Mouse (Mus musculus) brown adipose tissue, adult 24 weeks (tissue): ENCODE measurements around the gene Gzmm. TPM values are rescaled to one million over a fixed set of nuclear protein-coding genes. Genes with fewer than 3 reads are reported as not detected.
A peak's percentile ranks its signal among the peaks of the same experiment; 100 is the strongest.

Experiments used
- H3K27ac ChIP-seq: fragments of 200-500 bp; replicated peaks from 2 replicates; pipeline ENCODE4 v1.5.1; 2012; ENCODE audit warnings: low read depth, mild to moderate bottlenecking, low read length
- H3K4me1 ChIP-seq: fragments of 200-500 bp; 2 replicates; pipeline ENCODE4 v1.6.1; 2012; ENCODE audit warnings: low read length, mixed read lengths; ENCODE audit not compliant: control insufficient read depth, insufficient read depth, insufficient read length
- H3K4me3 ChIP-seq: fragments of 200-500 bp; 2 replicates; pipeline ENCODE4 v1.5.1; 2012; ENCODE audit warnings: low read depth, mild to moderate bottlenecking, low read length, moderate library complexity; ENCODE audit not compliant: insufficient read depth
- polyA plus RNA-seq: library from polyadenylated mRNA; stranded (reverse); fragments of >200 nt; gene quantifications from 2 replicates; pipeline ENCODE4 v1.2.4, GENCODE M21; 2012; ENCODE audit not compliant: missing spikeins, insufficient read depth, insufficient read length

Gzmm gene
- polyA plus RNA-seq, 1 experiment, result not detected

DNA sequence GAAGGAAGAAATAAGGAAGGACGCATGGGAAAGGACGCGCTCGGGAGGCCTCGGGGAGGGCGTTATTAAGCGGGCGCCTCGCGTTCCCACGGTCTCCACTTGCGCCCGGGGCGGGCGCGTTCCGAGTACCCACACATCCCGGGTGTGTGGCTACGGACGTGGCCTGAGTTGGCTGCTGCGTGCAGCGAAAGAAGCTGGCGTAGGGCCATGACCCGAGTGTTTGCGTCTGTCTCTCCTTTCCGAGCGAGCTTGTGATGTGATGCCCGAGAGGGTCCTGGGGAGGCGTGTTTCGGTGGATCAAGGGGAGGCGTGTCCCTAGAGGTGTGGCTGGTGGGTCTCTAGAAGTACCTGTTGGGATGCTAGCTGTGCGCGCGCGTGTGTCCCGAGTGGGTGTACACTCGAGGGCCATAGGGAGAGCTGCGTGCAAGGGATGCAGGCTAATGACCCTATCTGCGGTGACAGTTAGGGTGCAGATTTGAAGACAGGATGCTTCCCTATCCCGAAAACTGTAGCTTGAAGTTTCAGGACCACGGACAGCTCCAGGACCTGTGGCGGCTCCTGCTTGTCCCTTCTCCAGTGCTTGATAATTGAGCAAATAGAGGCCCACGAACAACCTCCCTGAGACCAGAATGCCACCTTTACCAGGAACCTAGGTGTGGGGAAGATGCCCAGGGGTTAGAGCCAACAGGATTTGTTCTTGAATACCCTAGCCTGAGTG is 29.0 kb downstream of the Gzmm start:
- Histone ChIP-seq H3K4me3 (peak overlapping the region; percentile 53), H3K4me1 (peaks cover 3% of the 10 kb centered on the region; the same call in 1 of the 2 replicates), H3K27ac (no peak overlapping the region)

DNA sequence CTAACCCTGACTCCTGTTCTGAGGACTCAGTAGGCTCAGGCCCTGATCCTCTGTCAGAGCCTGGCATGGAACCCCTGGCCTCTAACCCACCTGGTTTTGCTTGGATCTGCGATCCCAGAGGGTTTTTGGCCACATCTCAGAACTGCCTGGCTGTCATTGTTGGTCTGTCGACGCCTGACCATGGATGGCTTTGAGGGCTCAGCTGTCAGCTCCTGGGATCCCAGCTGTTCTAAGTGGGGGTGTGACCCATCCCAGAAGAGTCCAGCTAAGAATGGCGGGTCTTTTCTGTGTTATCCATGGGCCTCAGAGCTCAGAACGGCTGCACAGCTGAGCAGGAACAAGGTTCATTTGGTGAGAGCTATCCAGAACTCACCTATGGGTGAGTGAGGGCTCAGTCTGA is 32.3 kb downstream of the Gzmm start:
- Histone ChIP-seq H3K27ac (no peak overlapping the region), H3K4me1 (peaks cover 3% of the 10 kb centered on the region; the same call in 1 of the 2 replicates), H3K4me3 (no peak overlapping the region)

DNA sequence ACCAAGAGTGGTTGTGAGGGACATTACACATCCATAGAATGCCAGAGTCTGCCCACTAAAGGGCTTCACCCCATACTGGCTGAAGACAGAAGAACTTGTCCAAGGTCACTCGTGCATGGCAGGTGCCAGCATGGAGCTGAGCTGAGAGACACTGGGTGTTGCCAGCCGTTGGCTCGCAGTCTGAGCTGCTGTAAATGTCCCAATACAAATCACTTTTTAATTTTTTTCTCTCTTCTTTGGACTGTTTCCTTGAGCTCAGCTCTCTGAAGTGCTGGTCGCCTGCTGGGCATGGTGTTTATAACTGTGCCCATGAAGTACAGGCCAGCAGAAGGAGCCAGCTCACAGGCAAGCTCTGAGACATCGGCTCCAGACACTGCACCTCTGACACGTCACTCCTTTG is 34.2 kb downstream of the Gzmm start:
- no peaks in the 10 kb centered on the region for H3K4me1 ChIP-seq
- no peak overlapping the region for H3K4me3 ChIP-seq
- H3K27ac ChIP-seq, result no peak overlapping the region

DNA sequence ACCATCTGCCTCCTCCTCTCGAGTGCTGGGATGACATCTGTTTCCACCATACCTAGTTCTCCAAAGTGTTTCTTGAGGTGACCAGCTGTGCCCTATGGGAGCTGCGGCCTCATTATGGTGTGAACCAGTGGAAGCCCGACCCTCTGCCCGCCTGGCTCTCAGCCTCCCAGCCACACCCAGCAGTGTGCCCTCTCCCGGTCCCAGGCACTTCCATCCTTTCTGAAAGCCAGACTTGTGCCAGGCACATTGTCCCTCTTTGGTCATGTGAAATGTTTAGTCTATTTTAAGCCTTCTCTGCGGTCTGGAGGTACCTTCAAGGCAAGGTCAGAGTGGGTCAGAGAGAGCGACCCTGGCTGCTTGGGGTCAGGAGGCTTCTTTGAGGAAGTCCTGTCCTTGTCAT is 34.9 kb downstream of the Gzmm start:
- Histone ChIP-seq H3K4me3 (no peak overlapping the region), H3K4me1 (no peaks in the 10 kb centered on the region), H3K27ac (no peak overlapping the region)

- no peak overlapping the region for H3K27ac ChIP-seq
- H3K4me3 ChIP-seq, result no peak overlapping the region
- no peaks in the 10 kb centered on the region for H3K4me1 ChIP-seq
Observed at GRCm38 (mm10) chr10:79726090-79726489, 37.3 kb downstream of the Gzmm start.

- no peak overlapping the region for H3K27ac ChIP-seq
Observed at GRCm38 (mm10) chr10:79728323-79729249, 39.8 kb downstream of the Gzmm start.

GRCm38 (mm10) chr10:79729357-79729965 is 40.6 kb downstream of the Gzmm start:
- H3K4me3 ChIP-seq, result no peak overlapping the region
- H3K27ac ChIP-seq, result no peak overlapping the region
- no peaks in the 10 kb centered on the region for H3K4me1 ChIP-seq

More at GRCm38 (mm10) chr10:79728323-79729249, 39.8 kb downstream of the Gzmm start:
- H3K4me1 ChIP-seq, result no peaks in the 10 kb centered on the region
- H3K4me3 ChIP-seq, result no peak overlapping the region

- H3K4me3 ChIP-seq, result no peak overlapping the region
- no peak overlapping the region for H3K27ac ChIP-seq
- H3K4me1 ChIP-seq, result no peaks in the 10 kb centered on the region
Observed at GRCm38 (mm10) chr10:79732500-79732899, 43.7 kb downstream of the Gzmm start.

- Histone ChIP-seq H3K4me1 (no peaks in the 10 kb centered on the region), H3K4me3 (no peak overlapping the region), H3K27ac (no peak overlapping the region)
Observed at GRCm38 (mm10) chr10:79733847-79734246, 45.0 kb downstream of the Gzmm start.

DNA sequence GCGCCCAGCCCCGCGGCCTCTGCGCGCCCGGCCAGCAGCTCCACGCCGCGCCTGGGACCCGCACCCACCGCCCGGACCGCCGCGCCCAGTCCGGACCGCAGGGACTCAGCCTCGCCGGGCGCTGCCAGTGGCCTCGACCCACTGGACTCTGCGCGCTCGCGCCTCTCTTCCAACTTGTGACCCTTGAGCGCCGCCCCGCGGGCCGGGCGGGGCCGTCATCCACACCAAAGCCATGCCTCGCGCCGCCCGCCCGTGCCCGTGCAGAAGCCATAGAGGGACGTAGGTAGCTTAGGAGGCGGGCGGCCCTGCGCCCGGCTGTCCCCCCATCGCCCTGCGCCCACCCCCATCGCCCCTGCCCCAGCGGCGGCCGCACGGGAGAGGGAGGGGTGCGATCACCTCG is 46.5 kb downstream of the Gzmm start:
- no peak overlapping the region for H3K4me3 ChIP-seq
- H3K4me1 ChIP-seq, result no peaks in the 10 kb centered on the region
- no peak overlapping the region for H3K27ac ChIP-seq

GRCm38 (mm10) chr10:79736706-79737105 is 47.9 kb downstream of the Gzmm start:
- Histone ChIP-seq H3K4me1 (no peaks in the 10 kb centered on the region), H3K27ac (no peak overlapping the region), H3K4me3 (no peak overlapping the region)

GRCm38 (mm10) chr10:79738259-79738658 is 49.4 kb downstream of the Gzmm start:
- Histone ChIP-seq H3K27ac (no peak overlapping the region), H3K4me3 (no peak overlapping the region), H3K4me1 (no peaks in the 10 kb centered on the region)

- Histone ChIP-seq H3K4me3 (no peak overlapping the region), H3K4me1 (no peaks in the 10 kb centered on the region), H3K27ac (no peak overlapping the region)
Observed at GRCm38 (mm10) chr10:79739234-79739633, 50.4 kb downstream of the Gzmm start.

DNA sequence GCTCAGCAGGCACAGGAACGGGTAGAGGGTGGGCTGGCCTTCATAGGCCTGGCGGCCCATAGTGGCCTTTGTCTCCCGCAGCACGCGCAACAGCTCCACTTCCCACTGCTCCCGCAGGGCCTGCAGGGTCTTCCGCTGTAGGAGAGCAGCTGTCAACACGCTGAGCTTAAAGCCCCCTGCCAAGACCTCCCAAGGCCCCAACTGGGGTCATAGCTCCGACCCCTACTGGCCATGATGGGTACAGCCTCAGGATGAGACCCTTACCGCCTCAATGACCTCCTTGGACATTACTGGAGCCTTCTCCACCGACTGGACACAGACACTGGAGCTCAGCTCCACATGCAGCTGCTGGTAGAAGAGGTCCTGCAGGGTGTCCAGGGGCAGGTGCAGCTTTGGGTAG is 52.0 kb downstream of the Gzmm start:
- Histone ChIP-seq H3K27ac (no peak overlapping the region), H3K4me1 (no peaks in the 10 kb centered on the region), H3K4me3 (no peak overlapping the region)

GRCm38 (mm10) chr10:79743161-79743560 is 54.3 kb downstream of the Gzmm start:
- H3K27ac ChIP-seq, result no peak overlapping the region
- H3K4me1 ChIP-seq, result no peaks in the 10 kb centered on the region
- no peak overlapping the region for H3K4me3 ChIP-seq
